Mouse (Mus musculus): Measurements from ENCODE around the gene Hs6st2.

GRCm38 (mm10) chrX:51606231-51606863 is 75.3 kb downstream of the Hs6st2 start:
- TF ChIP-seq POLR2A (IDR thresholded peaks at IDR 0.05; ENCODE audit: low read depth, low read length) (no peak), CTCF (conservative IDR thresholded peaks at IDR 0.05; ENCODE audit: insufficient read depth, insufficient read length, low read depth, low read length) (no peak)

All from kidney, adult 2 months (tissue).